Mouse (Mus musculus) CH12F3 (cell line): Measurements from ENCODE around the gene Iah1.

Experiments used
- in situ Hi-C: fragments of 300-500 bp; cut with MboI; formaldehyde crosslinking; loops from 2 replicates; pipeline ENCODE4 v1.14.3; 2020; ENCODE audit warnings: low sequenced_read_pairs

Iah1 gene

GRCm38 (mm10) chr12:21364624-21365435 is 48.6 kb downstream of the Iah1 start:
- in situ Hi-C loops: no loop called here

- in situ Hi-C loops: no loop called here
Measured at GRCm38 (mm10) chr12:21368376-21369086, 52.3 kb downstream of the Iah1 start.

- in situ Hi-C loops: no loop called here
Measured at GRCm38 (mm10) chr12:21369087-21369410, 52.9 kb downstream of the Iah1 start.

- in situ Hi-C loops: no loop called here
Measured at GRCm38 (mm10) chr12:21370035-21370611, 53.9 kb downstream of the Iah1 start.

GRCm38 (mm10) chr12:21373100-21373819 is 57.1 kb downstream of the Iah1 start, which contains the start of gene Adam17:
Adam17 (minus strand) TSS chr12:21373632.
- in situ Hi-C loops: no loop called here
